Mouse (Mus musculus): ENCODE data around the gene Styx.

Styx gene

DNA sequence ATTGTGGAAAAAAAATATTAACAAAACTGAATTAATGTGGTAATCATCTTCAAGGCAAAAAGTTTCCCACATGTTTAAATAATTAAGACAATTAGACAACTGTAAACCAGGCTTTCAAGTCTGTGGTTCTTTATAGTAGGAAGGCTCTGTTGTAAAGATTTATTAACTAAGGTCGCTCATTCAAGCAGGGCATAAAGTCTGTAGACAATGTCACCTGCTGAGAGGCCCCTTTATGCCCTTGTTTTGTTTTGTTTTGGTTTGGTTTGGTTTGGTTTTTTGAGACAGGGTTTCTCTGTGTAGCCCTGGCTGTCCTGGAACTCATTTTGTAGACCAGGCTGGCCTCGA is 88.0 kb downstream of the Styx start:
- CTCF ChIA-PET: no interaction called here

GRCm38 (mm10) chr14:45439387-45439786 is 88.5 kb downstream of the Styx start:
- CTCF ChIA-PET: no interaction called here

- CTCF ChIA-PET: no interaction called here
Measured at GRCm38 (mm10) chr14:45441291-45441690, 90.4 kb downstream of the Styx start.

GRCm38 (mm10) chr14:45442781-45443560 is 92.1 kb downstream of the Styx start:
- CTCF ChIA-PET: no interaction called here

- CTCF ChIA-PET: no interaction called here
Measured at GRCm38 (mm10) chr14:45444870-45445269, 94.0 kb downstream of the Styx start.

DNA sequence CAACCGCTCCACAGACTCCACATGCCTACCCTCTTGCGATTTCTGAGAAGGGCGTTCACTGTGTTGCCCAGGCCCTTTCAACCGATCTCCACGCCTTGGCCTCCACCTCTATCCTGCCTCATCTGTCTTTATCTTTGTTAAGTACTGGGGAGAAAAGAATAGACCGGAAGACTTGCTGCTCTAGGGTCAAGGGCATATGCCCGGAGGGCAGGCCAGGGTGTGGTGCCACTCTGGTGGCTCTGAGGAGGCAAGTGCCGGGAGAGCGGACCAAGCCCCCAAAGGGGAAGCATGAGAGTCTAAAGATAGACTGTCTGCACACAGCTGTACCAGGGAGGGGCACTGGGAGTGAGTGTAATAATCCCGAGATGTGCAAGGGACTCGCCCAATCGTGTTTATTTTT is 94.6 kb downstream of the Styx start:
- CTCF ChIA-PET: no interaction called here

DNA sequence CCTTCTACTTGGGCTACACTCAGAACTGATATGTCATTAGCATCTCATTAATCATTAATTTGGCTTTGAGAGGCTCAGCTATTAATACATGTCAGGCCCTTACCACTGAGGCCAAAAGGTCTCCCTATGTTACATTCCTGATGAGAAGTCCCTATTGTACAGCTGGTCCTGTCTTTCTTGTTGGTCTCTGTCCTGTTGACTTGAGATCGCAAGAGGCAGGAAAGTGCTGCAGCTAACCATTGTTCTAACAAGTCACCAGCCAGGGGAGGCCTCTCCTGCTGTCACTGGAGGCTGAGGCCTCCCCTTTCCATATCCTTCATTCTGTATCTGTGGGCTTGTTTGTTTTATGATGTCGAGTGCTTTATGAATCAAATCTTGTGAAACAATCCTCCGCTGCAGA is 95.9 kb downstream of the Styx start:
- CTCF ChIA-PET: no interaction called here

DNA sequence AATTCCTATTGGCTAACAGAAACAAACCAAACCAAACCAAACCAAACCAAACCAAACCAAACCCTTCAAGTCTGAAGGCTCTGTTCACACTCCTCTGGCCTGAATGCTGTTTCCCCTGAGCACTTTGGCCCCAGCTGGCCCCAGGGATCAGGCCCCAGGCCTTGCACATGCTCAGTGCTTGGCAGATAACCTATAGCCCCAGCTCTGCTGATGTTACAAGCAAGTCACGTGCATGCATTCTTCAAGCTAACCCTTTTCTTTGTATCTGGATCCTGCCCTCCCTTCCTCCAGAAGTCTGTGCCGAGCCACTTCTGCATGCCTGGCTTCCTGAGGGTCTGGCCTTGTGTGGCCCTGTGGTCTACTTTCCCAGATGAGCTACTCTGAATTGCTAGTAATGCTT is 100.2 kb downstream of the Styx start:
- CTCF ChIA-PET: no interaction called here

DNA sequence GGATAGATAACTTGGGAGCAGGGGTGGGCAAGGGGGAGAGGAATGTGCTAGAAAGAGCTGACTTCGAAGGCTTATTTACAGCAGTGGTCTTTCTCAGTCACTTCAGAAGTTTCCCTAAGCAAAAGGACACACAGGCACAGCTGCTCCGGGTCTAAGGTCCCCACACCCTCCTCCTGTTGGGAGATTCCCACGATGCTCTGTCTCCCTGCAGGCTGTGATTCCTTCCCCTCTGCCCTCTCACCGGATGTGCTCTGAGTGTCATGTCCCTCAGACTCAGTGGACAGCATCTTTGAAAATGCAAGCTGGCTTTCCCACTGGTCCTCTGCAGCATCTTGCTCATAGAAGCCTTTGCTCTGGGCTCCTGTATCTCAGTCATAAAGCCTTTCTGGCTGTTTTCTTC is 101.3 kb downstream of the Styx start:
- CTCF ChIA-PET: no interaction called here

- CTCF ChIA-PET: no interaction called here
Measured at GRCm38 (mm10) chr14:45452861-45453512, 102.1 kb downstream of the Styx start.

DNA sequence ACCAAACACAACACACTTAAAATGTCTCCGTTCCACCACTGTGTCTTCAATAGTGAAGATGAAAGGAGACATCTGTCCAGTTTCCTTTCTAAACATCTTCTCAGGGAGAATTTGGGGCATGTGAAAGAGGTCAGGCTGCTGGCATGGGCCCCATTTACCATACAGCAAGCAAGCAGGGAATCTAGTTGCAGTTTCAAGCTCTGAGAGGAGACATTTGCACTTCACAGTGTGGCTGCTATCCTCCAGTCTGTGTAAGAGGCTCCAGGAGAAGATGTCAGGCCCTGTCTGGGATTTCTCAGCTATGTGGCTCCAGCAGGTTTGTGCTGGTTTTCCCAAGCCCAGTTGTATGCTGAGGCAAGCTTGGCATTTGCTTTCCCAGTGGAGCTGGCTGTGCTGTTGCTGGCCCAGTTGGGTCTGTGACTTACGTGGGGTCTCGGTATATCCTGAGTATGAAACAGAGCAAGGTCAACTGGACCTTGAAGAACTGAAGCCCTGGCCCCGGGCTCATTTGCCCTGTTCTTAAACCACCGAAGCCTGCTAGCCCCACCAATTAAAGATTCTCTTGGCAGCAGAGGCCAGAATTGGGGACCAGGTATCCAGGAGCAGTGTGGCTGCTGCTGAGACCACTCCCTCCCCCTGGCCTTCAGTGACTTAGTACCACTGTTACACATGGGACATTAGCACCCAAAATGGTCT is 102.8 kb downstream of the Styx start:
- CTCF ChIA-PET: no interaction called here

DNA sequence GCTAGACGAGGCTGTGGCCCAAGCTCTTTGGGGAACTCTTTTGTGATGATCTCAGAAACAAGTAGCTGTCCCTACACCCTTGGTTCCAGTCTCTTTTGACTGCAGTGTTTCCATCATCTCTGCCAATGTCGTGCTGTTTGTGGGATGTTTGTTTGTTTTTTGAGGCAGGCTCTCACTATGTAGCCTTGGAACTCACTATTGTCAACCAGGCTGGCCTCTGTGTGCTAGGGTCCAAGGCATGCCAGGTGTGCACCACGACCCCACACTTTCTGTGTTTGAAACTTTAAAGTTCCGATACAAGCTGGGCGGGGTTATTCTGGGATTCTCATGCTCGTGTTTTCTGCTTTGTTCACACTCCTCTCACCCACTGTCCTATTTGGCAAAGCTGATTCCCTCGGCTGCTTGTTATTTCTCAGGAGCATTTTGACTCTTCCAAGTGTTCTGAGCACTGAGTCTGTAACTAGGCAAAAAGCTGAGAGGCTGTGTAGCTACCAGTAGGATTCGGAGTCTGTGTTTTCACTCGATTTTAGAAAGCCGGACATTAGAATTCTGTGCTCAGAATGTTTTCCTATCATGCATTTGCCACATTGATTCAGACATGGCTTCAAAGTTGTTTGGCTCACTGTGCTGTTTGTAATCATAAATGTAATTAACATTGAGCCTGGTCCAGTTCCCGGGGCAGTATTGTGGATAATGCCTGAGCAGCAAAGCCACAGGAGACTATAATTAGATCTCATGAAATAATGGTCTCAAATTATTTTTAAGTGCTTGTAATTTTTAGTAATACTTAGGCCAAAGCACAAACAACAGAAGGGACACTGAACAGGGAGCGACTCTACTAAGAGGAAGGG is 105.0 kb downstream of the Styx start:
- CTCF ChIA-PET: no interaction called here

- CTCF ChIA-PET: no interaction called here
Measured at GRCm38 (mm10) chr14:45456502-45456846, 105.6 kb downstream of the Styx start.

GRCm38 (mm10) chr14:45457003-45457402 is 106.1 kb downstream of the Styx start:
- CTCF ChIA-PET: no interaction called here

GRCm38 (mm10) chr14:45459877-45460276 is 109.0 kb downstream of the Styx start:
- CTCF ChIA-PET: no interaction called here

- CTCF ChIA-PET: no interaction called here
Measured at GRCm38 (mm10) chr14:45460491-45460890, 109.6 kb downstream of the Styx start.

GRCm38 (mm10) chr14:45461945-45462344 is 111.1 kb downstream of the Styx start:
- CTCF ChIA-PET: no interaction called here

DNA sequence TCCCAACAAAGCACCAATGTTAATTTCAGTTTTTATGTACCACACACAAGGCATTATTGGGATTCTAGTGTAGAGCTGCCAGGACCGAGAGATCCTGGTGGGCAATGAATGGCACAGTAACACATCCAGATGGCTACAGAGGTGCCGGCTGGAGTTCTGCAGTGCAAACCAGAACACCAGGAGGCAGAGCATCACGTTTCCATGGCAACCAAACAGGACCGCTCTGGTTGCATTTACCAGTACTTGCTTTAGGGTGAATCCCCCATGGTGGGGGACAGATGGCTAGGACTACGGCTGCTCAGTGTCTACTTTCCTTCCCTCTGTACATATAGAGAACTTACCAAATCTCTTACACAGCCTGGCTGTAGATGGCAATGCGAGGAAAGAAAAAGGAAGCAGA is 111.5 kb downstream of the Styx start:
- CTCF ChIA-PET: no interaction called here

GRCm38 (mm10) chr14:45462875-45463475 is 112.1 kb downstream of the Styx start:
- CTCF ChIA-PET: no interaction called here

DNA sequence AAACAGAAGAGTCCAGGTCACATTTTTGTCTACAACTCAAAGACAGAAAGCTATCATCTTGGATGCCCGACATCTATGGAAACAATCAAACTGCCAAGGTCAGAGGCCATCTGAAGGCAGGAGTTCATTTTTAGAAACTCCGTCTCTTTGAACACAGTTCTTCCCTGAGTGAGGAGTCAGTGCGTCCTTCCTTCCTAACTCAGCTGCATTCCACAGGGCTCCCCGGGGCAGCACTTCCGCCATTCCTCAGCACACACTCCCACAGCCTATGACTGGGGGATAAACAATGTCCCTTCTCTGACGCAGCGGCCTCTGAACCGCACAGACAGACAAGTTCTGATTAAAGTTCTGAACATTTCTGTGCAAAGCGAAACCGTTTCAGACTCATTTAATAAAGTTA is 112.7 kb downstream of the Styx start:
- CTCF ChIA-PET: no interaction called here

DNA sequence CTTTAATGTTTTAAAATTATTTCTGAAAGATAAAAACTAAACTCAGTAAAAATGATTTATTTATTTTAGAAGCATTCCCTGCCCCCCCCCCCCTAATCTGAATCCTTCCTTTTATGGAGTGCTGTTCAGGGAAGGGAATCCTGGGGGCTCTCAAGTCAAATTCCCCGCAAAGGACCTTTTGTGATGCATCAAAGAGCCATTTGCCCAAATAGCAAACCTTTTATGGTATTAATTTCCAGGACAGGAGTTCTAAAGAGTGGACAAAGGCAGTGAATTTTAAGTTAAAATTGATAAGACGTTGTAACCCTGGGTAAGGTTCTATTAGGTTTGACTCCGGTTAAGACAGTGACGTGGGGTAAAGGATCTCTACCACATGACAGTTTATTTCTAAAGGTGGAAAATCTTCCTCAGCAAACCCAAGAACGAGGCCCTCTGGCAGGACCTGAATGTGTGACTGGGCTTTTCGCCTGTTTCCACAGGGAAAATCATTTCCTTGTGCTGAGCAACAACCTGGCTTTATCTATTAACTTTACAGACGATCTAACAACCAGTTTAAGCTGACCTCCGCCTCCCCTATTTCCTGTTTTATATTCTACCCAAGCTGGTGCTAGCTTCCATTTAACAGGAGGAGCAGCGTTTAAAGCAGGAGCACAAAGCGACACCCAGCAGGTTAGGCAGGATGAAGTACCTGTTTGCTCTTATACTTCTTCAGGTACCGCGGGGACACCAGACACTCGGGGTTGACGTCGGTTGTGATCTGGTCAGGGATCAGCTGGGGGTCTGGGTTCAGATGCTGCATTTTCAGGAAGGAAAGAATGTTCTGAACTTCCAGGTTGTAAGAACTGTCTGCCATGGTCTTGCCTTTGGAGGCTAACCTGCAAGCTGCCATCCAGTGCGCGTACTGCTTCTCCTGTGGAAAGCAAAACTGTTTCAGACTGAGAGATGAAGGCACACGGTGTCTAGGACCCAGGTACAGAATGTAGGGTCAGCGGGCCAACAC is 113.4 kb downstream of the Styx start:
- CTCF ChIA-PET: no interaction called here
